Mouse (Mus musculus): Measurements from ENCODE around the gene Clic3.

GRCm38 (mm10) chr2:25456205-25456953 lies at the start of gene Clic3:
- TF ChIP-seq HCFC1 (IDR thresholded peaks at IDR 0.05; ENCODE audit: borderline replicate concordance, insufficient read depth, low read length) (no peak), ZNF384 (IDR thresholded peaks at IDR 0.05; ENCODE audit: low read depth, low read length) (no peak), MAFK (IDR thresholded peaks at IDR 0.05; ENCODE audit: insufficient read depth, low read depth, low read length) (no peak)

Data from ES-E14 (cell line).